Comparison of ENCODE assay signal across 15 mouse cellular contexts in the genomic region with DNA sequence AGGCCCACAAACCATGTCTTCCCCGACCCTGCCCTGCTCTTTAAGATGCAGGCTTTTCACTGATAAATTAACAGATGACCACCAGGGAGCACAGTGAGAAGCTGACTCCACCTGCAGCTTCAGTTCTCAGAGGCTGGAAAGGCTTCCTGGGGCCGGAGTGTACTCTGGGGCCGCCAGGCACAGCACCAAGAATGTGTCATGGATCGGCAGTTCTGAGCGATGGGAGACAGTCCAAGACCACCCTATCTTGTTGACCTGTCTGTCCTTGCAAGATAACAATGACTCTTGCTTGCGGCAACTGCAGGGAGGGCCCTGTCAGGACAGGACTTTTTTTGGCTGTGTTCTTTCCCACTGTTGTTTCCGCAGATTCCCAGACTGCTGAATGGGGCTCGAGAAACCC. TPM values are rescaled to one million over a fixed set of nuclear protein-coding genes. Genes with fewer than 3 reads are reported as not detected.
DNase-seq lines count a peak whose midpoint lies in the region; ATAC-seq and TF ChIP-seq lines count a peak whose summit lies in the region.
"Had no signal": no experiment of that assay in that cellular context is flagged by ENCODE, and none has a peak within 500 bp of the region (broad histone marks: within the 10 kb centered on the region; RNA-seq: fewer than 3 reads in every experiment).

No protein-coding gene starts in this region.

- H3K27ac ChIP-seq in lung, embryonic 15.5 days, result no peak overlapping the region
- peak overlapping the region; percentile 64 for H3K27ac ChIP-seq in heart, embryonic 11.5 days (ENCODE audit: low read depth, low read length)
- H3K27ac ChIP-seq: hindbrain, embryonic 13.5 days; limb, embryonic 13.5 days; neural tube, embryonic 13.5 days had no signal

- no peak for DNase-seq in lung, adult 2 months
- DNase-seq in adrenal gland, postnatal 10 days, result peak; percentile 50
- DNase-seq in lung, postnatal 36 days, result peak; percentile 14
- no peak for DNase-seq in thymus, postnatal 0 days (ENCODE audit: low spot score)
- no peak for DNase-seq in right cerebral cortex, postnatal 36 days (ENCODE audit: low spot score in 2 of 2)
- DNase-seq: cerebellum, adult 9-11 months; right cerebral cortex, postnatal 4 days; thymus, adult 18-20 months had no signal

- H3K9ac ChIP-seq in lung, embryonic 15.5 days, result no peak overlapping the region
- no peak overlapping the region for H3K9ac ChIP-seq in heart, embryonic 11.5 days (ENCODE audit: low read depth, low read length)
- H3K9ac ChIP-seq: hindbrain, embryonic 13.5 days; limb, embryonic 13.5 days; neural tube, embryonic 13.5 days had no signal

- TF ChIP-seq POLR2A in lung, adult 2 months (IDR thresholded peaks at IDR 0.05; ENCODE audit: borderline replicate concordance, extremely low read depth, low read depth, low read length), result no peak

- H3K4me1 ChIP-seq in lung, embryonic 15.5 days, result peaks cover 13% of the 10 kb centered on the region; the same call in 1 of the 2 replicates
- no peaks in the 10 kb centered on the region for H3K4me1 ChIP-seq in lung, adult 2 months (ENCODE audit: control insufficient read depth, insufficient read depth, low read length)
- H3K4me1 ChIP-seq in heart, embryonic 11.5 days (ENCODE audit: control insufficient read depth, insufficient read depth, low read length), result peaks cover 13% of the 10 kb centered on the region
- H3K4me1 ChIP-seq: hindbrain, embryonic 13.5 days; neural tube, embryonic 13.5 days had no signal

- TF ChIP-seq CTCF in lung, adult 2 months (IDR thresholded peaks at IDR 0.05; ENCODE audit: insufficient read depth, low read length), result no peak

- H3K9me3 ChIP-seq in lung, embryonic 15.5 days, result no peaks in the 10 kb centered on the region
- no peaks in the 10 kb centered on the region for H3K9me3 ChIP-seq in heart, embryonic 11.5 days (replicated peaks; ENCODE audit: control insufficient read depth, low read length)
- H3K9me3 ChIP-seq: G1E; hindbrain, embryonic 13.5 days; limb, embryonic 13.5 days; neural tube, embryonic 13.5 days had no signal

- WGBS in lung, embryonic 15.5 days, result 33% methylated on average over 8 of the region's 8 CpGs
- WGBS in lung, adult 2 months, result 35% methylated on average over 8 of the region's 8 CpGs
- 12% methylated on average over 8 of the region's 8 CpGs for WGBS in heart, embryonic 11.5 days (ENCODE audit: insufficient replicate concordance)

- ATAC-seq in lung, embryonic 15.5 days (ENCODE audit: borderline replicate concordance, extremely low read depth, low FRiP score, low TSS enrichment), result 0 out of 2 replicates have a peak, but pooled peaks have one; percentile 39
- ATAC-seq in heart, embryonic 11.5 days (replicated peaks; ENCODE audit: insufficient number of reproducible peaks, low FRiP score, low TSS enrichment), result 0 out of 2 replicates have a peak, but pooled peaks have one; percentile 29

- no peaks in the 10 kb centered on the region for H3K36me3 ChIP-seq in lung, embryonic 15.5 days
- H3K36me3 ChIP-seq in heart, embryonic 11.5 days (ENCODE audit: control insufficient read depth, insufficient read depth, low read length), result peaks cover 4% of the 10 kb centered on the region; the same call in 1 of the 2 replicates
- H3K36me3 ChIP-seq: hindbrain, embryonic 13.5 days; neural tube, embryonic 13.5 days had no signal

- H3K4me2 ChIP-seq in lung, embryonic 15.5 days, result no peak overlapping the region
- peak overlapping the region; percentile 41 for H3K4me2 ChIP-seq in heart, embryonic 11.5 days
- H3K4me2 ChIP-seq: hindbrain, embryonic 13.5 days; limb, embryonic 13.5 days; midbrain, embryonic 11.5 days; neural tube, embryonic 13.5 days had no signal

- H3K27me3 ChIP-seq in lung, embryonic 15.5 days, result no peaks in the 10 kb centered on the region
- no peaks in the 10 kb centered on the region for H3K27me3 ChIP-seq in heart, embryonic 11.5 days (ENCODE audit: control insufficient read depth, insufficient read depth, low read length)
- H3K27me3 ChIP-seq: hindbrain, embryonic 13.5 days; limb, embryonic 13.5 days; neural tube, embryonic 13.5 days had no signal

- H3K4me3 ChIP-seq in lung, embryonic 15.5 days, result no peak overlapping the region
- no peak overlapping the region for H3K4me3 ChIP-seq in lung, adult 2 months (replicated peaks; ENCODE audit: extremely low read depth, low read depth, low read length)
- H3K4me3 ChIP-seq in heart, embryonic 11.5 days (ENCODE audit: low read depth, low read length), result no peak overlapping the region
- H3K4me3 ChIP-seq: hindbrain, embryonic 13.5 days; limb, embryonic 13.5 days; neural tube, embryonic 13.5 days had no signal

RNA-seq across cellular contexts. Expression of gene Slc25a13, which starts 33.4 kb away (rescaled TPM):
- 30.4 and 30.7 TPM in 2 replicates for polyA plus RNA-seq in lung, embryonic 15.5 days (2015; fragmentation: Nextera tagmentation; extraction: Ambion mirVana)
- polyA plus RNA-seq in lung, adult 2 months (2012; rRNA removed), result 1.6 and 2.7 TPM in 2 replicates
- 10 to 100 TPM; 32.1 to 45.3 TPM for total RNA-seq in adrenal gland, postnatal 10 days (2021)
- polyA plus RNA-seq in heart, embryonic 11.5 days (2014; fragmentation: Nextera tagmentation; extraction: Ambion mirVana), result 59.4 and 67.0 TPM in 2 replicates
- 31.1 and 31.7 TPM in 2 replicates for polyA plus RNA-seq in thymus, postnatal 0 days (2015; fragmentation: Nextera tagmentation; extraction: Ambion mirVana)

Comparison
In these comparisons a context has a peak if more than half of its experiments do, and no peak if none do; other contexts are left out.
1. DNase-seq: peak in adrenal gland, postnatal 10 days (single experiment) and lung, postnatal 36 days (single experiment); none in lung, adult 2 months (single experiment), thymus, postnatal 0 days (single experiment) and right cerebral cortex, postnatal 36 days (0 of 2).